Mouse (Mus musculus) kidney, adult 2 months (tissue): ENCODE measurements at regions not wholly inside any gene's neighbourhood (a gene's known extent, or its start where the extent isn't known, plus 50 kb on each side); places are given as distances from the start of the nearest gene placed in this dataset.

Source experiments
- DNase-seq: peaks from one replicate; pipeline ENCODE4 v3.0.0; 2021
- H3K27ac ChIP-seq: fragments of 200-500 bp; 2 replicates; pipeline ENCODE4 v1.5.1; 2012; ENCODE audit warnings: low read depth, low read length, control low read depth, inconsistent platforms; ENCODE audit not compliant: insufficient read depth
- H3K27me3 ChIP-seq: fragments of 200-500 bp; replicated peaks from 2 replicates; pipeline ENCODE4 v1.6.1; 2012; ENCODE audit warnings: mild to moderate bottlenecking, moderate library complexity, low read length, inconsistent platforms; ENCODE audit not compliant: control insufficient read depth, insufficient read depth
- H3K36me3 ChIP-seq: fragments of 200-500 bp; 2 replicates; pipeline ENCODE4 v1.6.1; 2012; ENCODE audit warnings: mild to moderate bottlenecking, moderate library complexity, low read length, inconsistent platforms; ENCODE audit not compliant: control insufficient read depth, insufficient read depth
- H3K4me1 ChIP-seq: fragments of 200-500 bp; 2 replicates; pipeline ENCODE4 v1.6.1; 2011; ENCODE audit warnings: low read length; ENCODE audit not compliant: control insufficient read depth, insufficient read depth
- H3K4me3 ChIP-seq: fragments of 200-500 bp; 2 replicates; pipeline ENCODE4 v1.5.1; 2011; ENCODE audit warnings: mild to moderate bottlenecking, low read depth, low read length, control low read depth; ENCODE audit not compliant: insufficient read depth
- CTCF ChIP-seq: fragments of 200-500 bp; conservative IDR thresholded peaks from 2 replicates; pipeline ENCODE4 v1.5.1; 2011; ENCODE audit warnings: low read depth, mild to moderate bottlenecking, control low read depth, low read length, moderate library complexity, mixed read lengths; ENCODE audit not compliant: insufficient read depth, insufficient read length
- POLR2A ChIP-seq: fragments of 200-500 bp; IDR thresholded peaks from one replicate; pipeline ENCODE4 v1.6.1; 2011; ENCODE audit warnings: low read depth, low read length, control low read depth
- WGBS: fragments of 180-500 bp; shearing (Covaris S2); methylation state at CpG from one replicate; pipeline ENCODE4 v1.1.7; 2018; 5-methylcytosine and 5-hydroxymethylcytosine counted together

- DNase-seq, result no peak
- WGBS, result 53% methylated on average over 3 of the region's 3 CpGs
Observed at GRCm38 (mm10) chr3:99815115-99815514, 70.1 kb upstream of the Spag17 start.

DNA sequence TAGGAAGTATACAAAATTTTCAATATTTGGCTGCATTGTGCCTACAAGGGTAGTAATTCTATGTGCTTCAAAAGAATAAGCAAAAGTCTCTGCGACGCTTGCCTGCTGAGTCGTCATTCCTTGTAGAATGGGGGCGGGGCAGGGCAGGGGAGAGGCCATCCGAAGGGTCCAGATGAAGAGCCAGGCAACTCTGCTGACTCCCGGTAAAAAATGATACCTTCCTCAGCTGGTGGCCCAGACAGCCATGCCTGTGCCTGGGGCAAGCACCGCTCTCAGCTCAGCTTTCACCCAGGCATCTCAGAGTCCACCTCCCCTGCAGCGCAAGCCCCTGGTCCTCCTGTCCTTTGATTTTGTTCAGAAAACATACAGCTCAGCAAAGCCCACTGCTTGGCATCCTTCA, 67.2 kb upstream of the Spag17 start:
- DNase-seq, result no peak
- Histone ChIP-seq H3K27ac (no peak overlapping the region), H3K27me3 (no peaks in the 10 kb centered on the region), H3K4me3 (no peak overlapping the region), H3K36me3 (no peaks in the 10 kb centered on the region), H3K4me1 (no peaks in the 10 kb centered on the region)
- 21% methylated on average over 8 of the region's 8 CpGs for WGBS
- TF ChIP-seq CTCF, result no peak
- no peak for TF ChIP-seq POLR2A

More at GRCm38 (mm10) chr3:99815115-99815514, 70.1 kb upstream of the Spag17 start:
- no peak overlapping the region for H3K4me3 ChIP-seq
- no peaks in the 10 kb centered on the region for H3K36me3 ChIP-seq
- H3K27ac ChIP-seq, result no peak overlapping the region
- no peaks in the 10 kb centered on the region for H3K4me1 ChIP-seq
- TF ChIP-seq CTCF (no peak), POLR2A (no peak)
- H3K27me3 ChIP-seq, result no peaks in the 10 kb centered on the region

GRCm38 (mm10) chr3:99822735-99823134, 62.5 kb upstream of the Spag17 start:
- no peaks in the 10 kb centered on the region for H3K36me3 ChIP-seq
- no peak for DNase-seq
- H3K4me1 ChIP-seq, result no peaks in the 10 kb centered on the region
- no peak overlapping the region for H3K4me3 ChIP-seq
- no peak for TF ChIP-seq POLR2A
- no peak for TF ChIP-seq CTCF
- no peaks in the 10 kb centered on the region for H3K27me3 ChIP-seq
- no peak overlapping the region for H3K27ac ChIP-seq
- 73% methylated on average over 5 of the region's 5 CpGs for WGBS

- H3K36me3 ChIP-seq, result no peaks in the 10 kb centered on the region
- H3K4me1 ChIP-seq, result no peaks in the 10 kb centered on the region
- DNase-seq, result no peak
- no peak overlapping the region for H3K27ac ChIP-seq
- WGBS, result 87% methylated on average over 3 of the region's 3 CpGs
- TF ChIP-seq POLR2A (no peak), CTCF (no peak)
- H3K4me3 ChIP-seq, result no peak overlapping the region
- H3K27me3 ChIP-seq, result no peaks in the 10 kb centered on the region
Observed at GRCm38 (mm10) chr3:99823256-99823655, 62.0 kb upstream of the Spag17 start.
